Mouse (Mus musculus) neural tube, embryonic 12.5 days (tissue): ENCODE data around the gene Grsf1. TPM values are rescaled to one million over a fixed set of nuclear protein-coding genes. Genes with fewer than 3 reads are reported as not detected.

ENCODE experiments used
- polyA plus RNA-seq: library from polyadenylated mRNA; unstranded; fragments of >200 nt; fragmentation: Nextera tagmentation; extraction: Ambion mirVana; gene quantifications from 2 replicates; pipeline ENCODE4 v1.2.1, GENCODE M21; 2016

Gene Grsf1
- polyA plus RNA-seq, 1 experiment from 2014 or later: 95.1 TPM

Other genes starting within 250 kb of the Grsf1 start
- not detected in 2 replicates for gene Ambn, start 220.2 kb downstream of the Grsf1 start, polyA plus RNA-seq
- not detected in 2 replicates for gene Enam, start 188.2 kb downstream of the Grsf1 start, polyA plus RNA-seq
- gene Jchain, start 148.3 kb downstream of the Grsf1 start, polyA plus RNA-seq: 0.18 and 0.23 TPM in 2 replicates
- gene Utp3, start 121.7 kb downstream of the Grsf1 start, polyA plus RNA-seq: 55.2 and 66.1 TPM in 2 replicates
- 236 and 245 TPM in 2 replicates for gene Rufy3, start 111.1 kb downstream of the Grsf1 start, polyA plus RNA-seq
- gene Mob1b, start 44.7 kb upstream of the Grsf1 start, polyA plus RNA-seq: 13.5 and 14.0 TPM in 2 replicates
- gene Dck, start 88.8 kb upstream of the Grsf1 start, polyA plus RNA-seq: 95.3 and 97.4 TPM in 2 replicates
- gene Slc4a4, start 210.6 kb upstream of the Grsf1 start, polyA plus RNA-seq: 2.6 and 3.9 TPM in 2 replicates